Mouse (Mus musculus): ENCODE measurements around the gene Stat2. TPM values are rescaled to one million over a fixed set of nuclear protein-coding genes. Genes with fewer than 3 reads are reported as not detected.
"Not testable (repeated sequence)": the region's sequence is repeated elsewhere in the genome, so short reads cannot be mapped to it uniquely, and the experiment has no call there.

The Stat2 gene
- polyA plus RNA-seq, 1 experiment = 3.9 TPM

DNA sequence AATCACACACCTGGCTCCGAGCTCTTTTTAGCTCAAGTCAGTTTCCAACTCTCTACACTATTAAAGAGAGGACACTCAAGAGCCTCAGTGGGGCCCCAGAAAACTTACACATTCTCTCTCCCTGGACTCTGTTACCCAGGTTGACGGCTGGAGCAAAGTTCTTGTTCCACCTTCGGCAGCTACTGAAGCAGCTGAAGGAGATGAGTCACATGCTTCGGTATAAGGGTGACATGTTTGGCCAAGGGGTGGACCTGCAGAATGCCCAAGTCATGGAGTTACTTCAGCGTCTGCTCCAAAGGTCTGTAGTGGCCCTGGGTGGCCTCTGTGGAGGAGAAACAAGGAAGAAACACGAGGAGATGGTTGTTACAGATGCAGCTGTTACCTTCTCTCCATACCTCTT lies 10.6 kb downstream of the Stat2 start:
- no peaks in the 10 kb centered on the region for H3K79me3 ChIP-seq (ENCODE audit: low read depth)
- H3K4me3 ChIP-seq (ENCODE audit: insufficient read depth, poor library complexity, severe bottlenecking) = no peak overlapping the region
- no peaks in the 10 kb centered on the region for H3K79me2 ChIP-seq (ENCODE audit: control insufficient read depth, insufficient read depth)
- no peaks in the 10 kb centered on the region for H3K27me3 ChIP-seq (ENCODE audit: control insufficient read depth, insufficient read depth, insufficient read length)
- TF ChIP-seq CEBPB (IDR thresholded peaks at IDR 0.05; ENCODE audit: low read depth) (no peak), MAX (IDR thresholded peaks at IDR 0.05) (no peak), MYOD1 (IDR thresholded peaks at IDR 0.05; ENCODE audit: control insufficient read depth, insufficient read length, low read depth) (no peak), FOSL1 (IDR thresholded peaks at IDR 0.05; ENCODE audit: insufficient read depth, low read length, poor library complexity, severe bottlenecking) (no peak)
- H3K36me3 ChIP-seq (ENCODE audit: control insufficient read depth, insufficient read depth) = peaks cover 21% of the 10 kb centered on the region
- no peak overlapping the region for H3ac ChIP-seq (ENCODE audit: control insufficient read depth, insufficient read length, low read depth)

DNA sequence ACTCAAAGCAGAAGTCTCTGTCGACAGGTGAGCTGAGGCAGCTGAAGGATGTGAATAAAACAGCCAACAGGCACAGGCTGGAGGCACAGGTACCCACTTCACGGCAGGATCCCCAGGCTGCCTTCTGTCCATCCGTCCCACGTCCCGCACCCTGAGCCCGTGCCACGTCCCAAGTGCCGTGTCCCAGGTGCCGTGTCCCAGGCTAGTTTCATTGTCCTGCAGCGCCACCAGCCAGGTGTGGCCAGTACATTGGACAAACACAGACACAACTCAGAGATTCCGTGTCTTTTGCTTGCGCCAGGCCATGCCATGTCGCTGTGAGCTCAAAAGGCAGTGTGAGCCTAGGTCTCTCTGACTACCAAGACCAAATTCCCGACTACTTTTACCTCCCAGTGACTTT lies 11.3 kb downstream of the Stat2 start:
- H3K4me3 ChIP-seq (ENCODE audit: insufficient read depth, poor library complexity, severe bottlenecking) = no peak overlapping the region
- no peaks in the 10 kb centered on the region for H3K79me3 ChIP-seq (ENCODE audit: low read depth)
- no peak overlapping the region for H3ac ChIP-seq (ENCODE audit: control insufficient read depth, insufficient read length, low read depth)
- TF ChIP-seq MYOD1 (IDR thresholded peaks at IDR 0.05; ENCODE audit: control insufficient read depth, insufficient read length, low read depth) (no peak), CEBPB (IDR thresholded peaks at IDR 0.05; ENCODE audit: low read depth) (no peak), USF1 (IDR thresholded peaks at IDR 0.05; ENCODE audit: low read depth) (no peak), MYOG (IDR thresholded peaks at IDR 0.05; ENCODE audit: control insufficient read depth, extremely low read depth, insufficient read length) (no peak), FOSL1 (IDR thresholded peaks at IDR 0.05; ENCODE audit: insufficient read depth, low read length, poor library complexity, severe bottlenecking) (no peak), CTCF (IDR thresholded peaks at IDR 0.05; ENCODE audit: control insufficient read depth, insufficient read depth, insufficient read length) (no peak), MAX (IDR thresholded peaks at IDR 0.05) (no peak)
- H3K27me3 ChIP-seq (ENCODE audit: control insufficient read depth, insufficient read depth, insufficient read length) = no peaks in the 10 kb centered on the region
- no peaks in the 10 kb centered on the region for H3K79me2 ChIP-seq (ENCODE audit: control insufficient read depth, insufficient read depth)
- peaks cover 26% of the 10 kb centered on the region for H3K36me3 ChIP-seq (ENCODE audit: control insufficient read depth, insufficient read depth)

DNA sequence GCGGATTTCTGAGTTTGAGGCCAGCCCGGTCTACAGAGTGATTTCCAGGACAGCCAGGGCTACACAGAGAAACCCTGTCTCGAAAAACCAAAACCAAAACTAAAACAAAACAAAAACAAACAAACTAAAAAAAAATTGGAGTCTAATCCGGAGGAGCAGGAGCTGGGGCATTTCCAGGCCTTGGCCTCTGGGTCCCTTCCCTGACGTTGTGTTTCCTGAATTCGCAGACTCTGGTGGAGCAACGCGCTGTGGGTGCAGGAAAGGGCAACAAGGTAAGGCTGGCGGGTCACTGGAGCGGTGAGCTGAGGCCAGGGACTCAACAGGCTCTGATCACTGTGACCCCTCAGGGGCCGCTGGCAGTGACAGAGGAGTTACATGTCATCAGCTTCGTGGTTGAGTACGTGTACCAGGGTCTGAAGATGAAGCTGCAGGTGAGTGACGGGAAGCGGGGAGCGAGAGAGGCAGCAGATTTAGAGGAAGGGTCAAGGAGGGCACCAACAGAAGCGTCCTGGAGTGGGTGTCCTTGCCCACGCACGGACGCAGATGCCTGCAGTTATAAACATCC lies 12.6 kb downstream of the Stat2 start:
- H3K4me3 ChIP-seq (ENCODE audit: insufficient read depth, poor library complexity, severe bottlenecking) = no peak overlapping the region

DNA sequence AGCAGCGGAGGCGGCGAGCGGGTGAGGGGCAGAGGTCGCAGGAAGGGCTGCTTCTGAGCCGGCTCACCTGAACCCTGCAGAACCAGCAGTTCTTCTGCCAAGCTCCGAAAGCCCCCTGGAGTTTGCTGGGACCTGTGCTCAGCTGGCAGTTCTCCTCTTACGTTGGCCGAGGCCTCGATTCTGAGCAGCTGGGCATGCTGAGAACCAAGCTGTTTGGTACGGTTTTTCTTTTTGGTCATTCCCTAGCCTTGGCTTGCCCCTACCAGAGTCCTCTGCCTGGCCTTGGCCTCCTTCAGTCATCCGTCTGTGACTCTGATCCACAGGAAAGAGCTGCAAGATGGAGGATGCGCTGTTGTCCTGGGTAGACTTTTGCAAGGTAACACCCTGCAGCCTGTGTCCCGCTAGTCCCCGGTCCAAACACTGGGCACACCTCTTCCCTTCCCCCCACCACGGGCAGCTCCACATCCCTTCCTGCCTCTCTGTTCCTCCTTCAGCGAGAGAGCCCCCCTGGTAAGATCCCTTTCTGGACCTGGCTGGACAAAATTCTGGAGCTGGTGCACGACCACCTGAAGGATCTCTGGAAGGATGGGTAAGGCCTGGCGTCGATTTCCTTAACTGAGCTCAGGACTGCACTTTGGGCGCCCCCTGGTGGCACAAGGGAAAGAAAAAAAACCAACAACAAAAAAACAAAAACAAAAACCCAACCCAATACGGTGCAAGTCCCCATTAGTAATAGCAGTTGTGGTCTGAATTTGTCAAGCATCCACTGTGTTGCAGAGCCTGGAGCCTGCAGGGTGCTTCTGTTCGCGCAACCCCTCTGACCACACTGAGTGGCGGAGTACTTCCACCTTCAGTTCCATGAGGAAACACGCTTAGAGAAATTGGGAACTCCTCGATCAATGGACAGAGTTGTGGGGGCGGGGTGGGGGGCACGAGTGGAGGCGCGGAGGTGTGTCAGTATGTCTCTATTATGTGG lies 13.5 kb downstream of the Stat2 start:
- Histone ChIP-seq H3ac (ENCODE audit: control insufficient read depth, insufficient read length, low read depth) (no peak overlapping the region), H3K27me3 (ENCODE audit: control insufficient read depth, insufficient read depth, insufficient read length) (no peaks in the 10 kb centered on the region), H3K36me3 (ENCODE audit: control insufficient read depth, insufficient read depth) (peaks cover 26% of the 10 kb centered on the region), H3K79me2 (ENCODE audit: control insufficient read depth, insufficient read depth) (no peaks in the 10 kb centered on the region), H3K79me3 (ENCODE audit: low read depth) (no peaks in the 10 kb centered on the region), H3K4me3 (ENCODE audit: insufficient read depth, poor library complexity, severe bottlenecking) (peak overlapping the region; percentile 6)
- TF ChIP-seq USF1 (IDR thresholded peaks at IDR 0.05; ENCODE audit: low read depth) (no peak), CEBPB (IDR thresholded peaks at IDR 0.05; ENCODE audit: low read depth) (no peak), MYOD1 (IDR thresholded peaks at IDR 0.05; ENCODE audit: control insufficient read depth, insufficient read length, low read depth) (no peak), MAX (IDR thresholded peaks at IDR 0.05) (no peak), FOSL1 (IDR thresholded peaks at IDR 0.05; ENCODE audit: insufficient read depth, low read length, poor library complexity, severe bottlenecking) (no peak), MYOG (IDR thresholded peaks at IDR 0.05; ENCODE audit: control insufficient read depth, extremely low read depth, insufficient read length) (no peak), CTCF (IDR thresholded peaks at IDR 0.05; ENCODE audit: control insufficient read depth, insufficient read depth, insufficient read length) (no peak)

More for the DNA sequence above, 12.6 kb downstream of the Stat2 start:
- Histone ChIP-seq H3K27me3 (ENCODE audit: control insufficient read depth, insufficient read depth, insufficient read length) (no peaks in the 10 kb centered on the region), H3ac (ENCODE audit: control insufficient read depth, insufficient read length, low read depth) (no peak overlapping the region), H3K79me3 (ENCODE audit: low read depth) (no peaks in the 10 kb centered on the region), H3K36me3 (ENCODE audit: control insufficient read depth, insufficient read depth) (peaks cover 26% of the 10 kb centered on the region), H3K79me2 (ENCODE audit: control insufficient read depth, insufficient read depth) (no peaks in the 10 kb centered on the region)
- no peak for TF ChIP-seq MYOD1 (IDR thresholded peaks at IDR 0.05; ENCODE audit: control insufficient read depth, insufficient read length, low read depth)
- TF ChIP-seq MYOG (IDR thresholded peaks at IDR 0.05; ENCODE audit: control insufficient read depth, extremely low read depth, insufficient read length) = no peak
- TF ChIP-seq CEBPB (IDR thresholded peaks at IDR 0.05; ENCODE audit: low read depth) = no peak
- no peak for TF ChIP-seq MAX (IDR thresholded peaks at IDR 0.05)
- no peak for TF ChIP-seq FOSL1 (IDR thresholded peaks at IDR 0.05; ENCODE audit: insufficient read depth, low read length, poor library complexity, severe bottlenecking)
- no peak for TF ChIP-seq USF1 (IDR thresholded peaks at IDR 0.05; ENCODE audit: low read depth)
- TF ChIP-seq CTCF (IDR thresholded peaks at IDR 0.05; ENCODE audit: control insufficient read depth, insufficient read depth, insufficient read length) = no peak

DNA sequence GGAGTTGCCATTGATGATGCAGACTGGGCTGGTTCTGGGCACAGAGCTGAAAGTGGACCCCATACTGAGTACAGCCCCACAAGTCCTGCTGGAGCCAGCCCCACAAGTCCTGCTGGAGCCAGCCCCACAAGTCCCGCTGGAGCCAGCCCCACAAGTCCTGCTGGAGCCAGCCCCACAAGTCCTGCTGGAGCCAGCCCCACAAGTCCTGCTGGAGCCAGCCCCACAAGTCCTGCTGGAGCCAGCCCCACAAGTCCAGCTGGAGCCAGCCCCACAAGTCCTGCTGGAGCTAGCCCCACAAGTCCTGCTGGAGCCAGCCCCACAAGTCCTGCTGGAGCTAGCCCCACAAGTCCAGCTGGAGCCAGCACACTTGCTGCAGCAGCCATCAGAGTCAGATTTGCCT lies 20.2 kb downstream of the Stat2 start:
- not testable (repeated sequence) for H3K4me3 ChIP-seq (ENCODE audit: insufficient read depth, poor library complexity, severe bottlenecking); H3K79me2 ChIP-seq (ENCODE audit: control insufficient read depth, insufficient read depth); H3K27me3 ChIP-seq (ENCODE audit: control insufficient read depth, insufficient read depth, insufficient read length); H3ac ChIP-seq (ENCODE audit: control insufficient read depth, insufficient read length, low read depth); H3K79me3 ChIP-seq (ENCODE audit: low read depth)
- H3K36me3 ChIP-seq (ENCODE audit: control insufficient read depth, insufficient read depth) = peaks cover 15% of the 10 kb centered on the region

Measured in C2C12 (cell line).